Mouse (Mus musculus) limb, embryonic 14.5 days (tissue): ENCODE data around the gene Zfp37. TPM values are rescaled to one million over a fixed set of nuclear protein-coding genes. Genes with fewer than 3 reads are reported as not detected.
A peak's percentile ranks its signal among the peaks of the same experiment; 100 is the strongest.

Source experiments
- ATAC-seq: fragments of 200-750 bp; cut with Nextera tagmentation; 2 replicates; pipeline ENCODE4 v1.8.0; 2017; ENCODE audit warnings: low read depth, moderate number of reproducible peaks, moderate TSS enrichment; ENCODE audit not compliant: low FRiP score
- DNase-seq: peaks from one replicate; pipeline ENCODE4 v3.0.0-alpha.2; 2015; ENCODE audit warnings: low spot score
- H3K27ac ChIP-seq: fragments of 300-500 bp; sonication (generic); replicated peaks from 2 replicates; pipeline ENCODE4 v1.5.1; 2014; ENCODE audit warnings: low read depth, mild to moderate bottlenecking, low read length, moderate library complexity, mixed read lengths
- H3K27me3 ChIP-seq: fragments of 300-500 bp; sonication (generic); 2 replicates; pipeline ENCODE4 v1.6.1; 2014; ENCODE audit warnings: low read length, mixed read lengths; ENCODE audit not compliant: control insufficient read depth, insufficient read depth
- H3K36me3 ChIP-seq: fragments of 300-500 bp; sonication (generic); 2 replicates; pipeline ENCODE4 v1.6.1; 2014; ENCODE audit warnings: mild to moderate bottlenecking, low read length, moderate library complexity, mixed read lengths; ENCODE audit not compliant: control insufficient read depth, insufficient read depth
- H3K4me1 ChIP-seq: fragments of 300-500 bp; sonication (generic); 2 replicates; pipeline ENCODE4 v1.6.1; 2014; ENCODE audit warnings: antibody characterized with exemption, low read length, mixed read lengths; ENCODE audit not compliant: control insufficient read depth, insufficient read depth
- H3K4me2 ChIP-seq: fragments of 300-500 bp; sonication (generic); replicated peaks from 2 replicates; pipeline ENCODE4 v1.6.1; 2014; ENCODE audit warnings: low read depth, mild to moderate bottlenecking, low read length, moderate library complexity; ENCODE audit not compliant: severe bottlenecking
- H3K4me3 ChIP-seq: fragments of 300-500 bp; sonication (generic); replicated peaks from 2 replicates; pipeline ENCODE4 v1.5.1; 2014; ENCODE audit warnings: low read length
- H3K9ac ChIP-seq: fragments of 300-500 bp; sonication (generic); 2 replicates; pipeline ENCODE4 v1.6.1; 2014; ENCODE audit warnings: mild to moderate bottlenecking, low read depth, low read length, moderate library complexity; ENCODE audit not compliant: severe bottlenecking
- H3K9me3 ChIP-seq: fragments of 300-500 bp; sonication (generic); 2 replicates; pipeline ENCODE4 v1.6.1; 2016; ENCODE audit warnings: low read length; ENCODE audit not compliant: control insufficient read depth
- POLR2A ChIP-seq: fragments of 200-500 bp; IDR thresholded peaks from 2 replicates; pipeline ENCODE4 v1.8.0; 2012; ENCODE audit warnings: inconsistent platforms, mild to moderate bottlenecking, moderate library complexity, borderline replicate concordance; ENCODE audit not compliant: insufficient read depth, insufficient read length; ENCODE audit errors: extremely low read depth
- WGBS: fragments of 180-500 bp; shearing (Covaris S2); extraction: QIAGEN DNeasy Blood & Tissue Kit; methylation state at CpG from one replicate; pipeline ENCODE4 v1.1.7; 2014; 5-methylcytosine and 5-hydroxymethylcytosine counted together
- polyA plus RNA-seq, 2 experiments: library from polyadenylated mRNA; depleted of rRNA in 1 of 2; stranded (reverse) in 1 of 2; unstranded in 1 of 2; fragments of >200 nt; fragmentation: Nextera tagmentation in 1 of 2; extraction: Ambion mirVana in 1 of 2; gene quantifications; 2 replicates each; pipeline versions ENCODE4 v1.2.1 to v1.2.3; 2012 to 2014

The Zfp37 gene
- polyA plus RNA-seq, 2 experiments = 7.2 to 9.5 TPM

GRCm38 (mm10) chr4:62228391-62228790 is 2.5 kb downstream of the Zfp37 start:
- H3K4me1 ChIP-seq = no peaks in the 10 kb centered on the region
- H3K36me3 ChIP-seq = no peaks in the 10 kb centered on the region
- H3K4me2 ChIP-seq = no peak overlapping the region
- 41% methylated on average over 10 of the region's 10 CpGs for WGBS
- H3K27me3 ChIP-seq = no peaks in the 10 kb centered on the region
- H3K27ac ChIP-seq = no peak overlapping the region
- no peak for ATAC-seq
- no peak overlapping the region for H3K4me3 ChIP-seq
- TF ChIP-seq POLR2A = no peak
- no peaks in the 10 kb centered on the region for H3K9me3 ChIP-seq
- H3K9ac ChIP-seq = no peak overlapping the region
- peak; percentile 19 for DNase-seq

- Histone ChIP-seq H3K4me1 (no peaks in the 10 kb centered on the region), H3K27ac (no peak overlapping the region), H3K4me2 (no peak overlapping the region), H3K27me3 (no peaks in the 10 kb centered on the region), H3K9me3 (no peaks in the 10 kb centered on the region), H3K36me3 (no peaks in the 10 kb centered on the region), H3K4me3 (no peak overlapping the region), H3K9ac (no peak overlapping the region)
- WGBS = 81% methylated on average over 2 of the region's 2 CpGs
- no peak for ATAC-seq
- no peak for DNase-seq
- no peak for TF ChIP-seq POLR2A
These were observed 17.4 kb downstream of the Zfp37 start for GRCm38 (mm10) chr4:62213490-62213889.

DNA sequence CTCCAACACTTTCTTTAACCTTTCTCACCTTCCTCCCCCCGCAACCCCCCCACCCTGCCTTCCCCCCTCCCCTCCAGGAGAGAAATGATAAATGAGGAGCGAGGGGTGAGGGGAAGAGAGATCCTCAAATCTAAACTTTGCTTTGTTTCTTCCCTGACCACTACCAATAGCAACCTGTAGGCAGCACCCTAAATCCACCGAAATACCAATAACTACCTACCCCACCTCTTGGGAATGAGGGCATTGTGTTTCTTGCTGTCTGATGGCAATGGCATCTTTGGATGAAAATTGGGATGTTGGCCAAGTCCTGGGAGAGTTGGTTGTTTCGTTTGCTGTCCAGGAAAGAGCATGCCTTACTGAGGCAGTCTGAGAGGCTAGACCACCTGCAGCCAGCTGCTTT is 20.8 kb downstream of the Zfp37 start:
- WGBS = 45% methylated on average over 4 of the region's 4 CpGs
- Histone ChIP-seq H3K27ac (no peak overlapping the region), H3K4me1 (0 out of 2 replicates have a peak, but pooled peaks cover 4% of the 10 kb centered on the region), H3K9me3 (no peaks in the 10 kb centered on the region), H3K4me2 (0 out of 2 replicates have a peak overlapping the region, but pooled peaks have one; percentile 56), H3K4me3 (no peak overlapping the region), H3K27me3 (no peaks in the 10 kb centered on the region), H3K36me3 (no peaks in the 10 kb centered on the region), H3K9ac (no peak overlapping the region)
- TF ChIP-seq POLR2A = no peak
- DNase-seq = peak; percentile 21
- no peak for ATAC-seq

DNA sequence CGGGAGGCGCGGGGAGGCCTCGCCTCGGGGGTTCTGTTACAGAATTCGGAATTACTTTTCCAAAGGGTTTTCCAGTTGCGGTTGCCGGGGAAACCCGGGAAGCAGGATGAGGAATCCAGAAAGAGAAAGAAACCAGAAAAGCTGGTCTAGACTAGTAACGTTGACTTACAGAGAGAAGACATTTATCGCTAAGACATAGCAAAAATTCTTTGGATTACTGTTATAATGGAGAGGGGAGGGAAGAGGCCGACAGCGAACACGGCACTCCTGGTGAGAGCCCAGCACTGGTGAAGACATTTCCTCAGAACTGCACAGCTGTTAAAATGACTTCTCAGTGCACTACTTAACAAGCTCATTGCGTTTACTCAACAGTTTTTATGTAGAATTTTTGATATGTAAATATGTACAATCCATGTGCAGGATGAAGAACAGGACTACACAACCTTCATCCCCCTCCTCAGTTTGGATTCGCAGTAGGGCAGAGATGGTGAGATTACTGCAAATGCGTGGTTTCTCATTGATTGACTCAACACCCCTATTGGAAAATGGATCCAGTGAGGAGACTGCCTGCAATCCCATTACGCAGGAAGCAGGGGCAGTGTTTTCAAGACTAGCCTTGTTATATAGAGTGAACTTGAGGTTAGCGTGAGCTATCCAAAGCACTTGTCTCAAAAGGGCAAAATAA is 22.0 kb downstream of the Zfp37 start:
- ATAC-seq (peak; percentile 66), DNase-seq (peak; percentile 19)
- Histone ChIP-seq H3K4me1 (0 out of 2 replicates have a peak, but pooled peaks cover 4% of the 10 kb centered on the region), H3K27me3 (no peaks in the 10 kb centered on the region), H3K9me3 (no peaks in the 10 kb centered on the region), H3K4me2 (peak overlapping the region; percentile 56), H3K36me3 (peaks cover 8% of the 10 kb centered on the region), H3K9ac (peak overlapping the region; percentile 71), H3K27ac (peak overlapping the region; percentile 92), H3K4me3 (peak overlapping the region; percentile 55)
- 3% methylated on average over 19 of the region's 19 CpGs for WGBS
- no peak for TF ChIP-seq POLR2A

DNA sequence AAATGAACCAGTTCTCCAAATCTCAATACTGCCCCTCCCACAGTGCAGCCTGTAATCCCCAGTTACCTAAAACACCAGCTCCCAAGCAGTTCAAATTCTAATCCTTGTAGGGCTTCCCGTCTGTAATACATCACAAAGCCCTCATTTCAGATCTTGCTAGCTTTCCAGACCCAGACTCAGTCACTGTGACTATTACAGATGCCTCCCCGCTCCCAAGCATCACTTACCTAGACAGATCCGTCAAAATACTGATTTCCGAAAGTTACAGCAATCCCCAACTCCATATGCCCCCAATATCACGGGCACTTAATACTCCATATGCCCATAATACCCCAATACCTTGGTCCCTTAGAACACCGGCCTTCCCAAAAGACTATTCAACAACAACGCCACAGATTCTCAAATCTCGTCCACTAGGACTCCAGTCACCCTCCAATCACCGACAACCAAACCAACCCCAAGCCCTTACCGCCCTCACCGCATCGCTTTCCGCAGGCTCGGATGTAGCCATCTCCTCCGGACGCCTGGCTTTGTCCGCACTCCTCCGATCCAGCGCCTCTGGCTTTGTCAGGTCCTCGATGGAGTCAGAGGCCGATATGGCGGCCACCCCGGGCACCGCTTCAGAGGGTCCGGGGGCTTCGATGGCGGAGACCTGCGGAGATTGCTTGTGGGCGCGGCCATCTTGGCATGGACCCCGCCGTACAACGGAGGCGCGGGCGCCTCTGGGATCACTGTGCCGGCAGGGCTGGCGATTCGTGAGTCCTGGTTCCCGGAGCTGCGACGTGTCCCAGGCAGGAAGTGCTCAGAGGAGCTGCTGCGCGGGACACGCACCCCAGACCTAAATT is 22.8 kb downstream of the Zfp37 start:
- peak; percentile 89 for DNase-seq
- peak; percentile 72; the same call in 1 of the 2 replicates for TF ChIP-seq POLR2A

More for the DNA sequence above, 22.8 kb downstream of the Zfp37 start:
- peak; percentile 95 for ATAC-seq
- H3K4me3 ChIP-seq = peak overlapping the region; percentile 55
- H3K27ac ChIP-seq = peak overlapping the region; percentile 92
- under 1% methylated on average over 45 of the region's 45 CpGs for WGBS
- 0 out of 2 replicates have a peak, but pooled peaks cover 4% of the 10 kb centered on the region for H3K4me1 ChIP-seq
- H3K9me3 ChIP-seq = no peaks in the 10 kb centered on the region
- H3K4me2 ChIP-seq = peak overlapping the region; percentile 56
- no peaks in the 10 kb centered on the region for H3K27me3 ChIP-seq
- peak overlapping the region; percentile 71 for H3K9ac ChIP-seq
- H3K36me3 ChIP-seq = peaks cover 16% of the 10 kb centered on the region
